Mouse (Mus musculus): ENCODE measurements at regions not wholly inside any gene's neighbourhood (a gene's known extent, or its start where the extent isn't known, plus 50 kb on each side); places are given as distances from the start of the nearest gene placed in this dataset.

DNA sequence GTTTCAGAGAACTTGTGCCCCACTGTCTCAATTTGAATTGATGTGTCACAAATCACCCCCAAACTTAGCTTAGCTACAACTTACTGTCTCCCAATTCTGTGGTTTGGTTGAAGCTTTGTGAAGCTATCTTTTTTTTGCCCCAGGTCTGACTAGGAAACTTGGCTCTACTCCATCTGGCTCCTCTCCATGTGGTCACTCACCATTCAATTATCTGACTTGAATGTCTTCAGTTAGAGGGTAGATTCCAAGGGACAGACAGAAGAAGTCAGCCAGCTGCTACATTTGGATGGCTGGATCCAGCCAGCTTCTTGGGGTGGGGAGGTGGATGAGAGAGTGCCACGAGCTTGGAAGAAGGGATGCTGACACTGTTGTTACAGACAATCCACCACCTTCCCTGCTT lies 163.0 kb downstream of the Osr1 start:
- TF ChIP-seq CTCF (IDR thresholded peaks at IDR 0.05; ENCODE audit: low read depth) (no peak), EP300 (IDR thresholded peaks at IDR 0.05; ENCODE audit: low read depth) (no peak)

Measured in heart, postnatal 0 days (tissue).